ENCODE assay signal across 18 mouse cellular contexts in the genomic region with DNA sequence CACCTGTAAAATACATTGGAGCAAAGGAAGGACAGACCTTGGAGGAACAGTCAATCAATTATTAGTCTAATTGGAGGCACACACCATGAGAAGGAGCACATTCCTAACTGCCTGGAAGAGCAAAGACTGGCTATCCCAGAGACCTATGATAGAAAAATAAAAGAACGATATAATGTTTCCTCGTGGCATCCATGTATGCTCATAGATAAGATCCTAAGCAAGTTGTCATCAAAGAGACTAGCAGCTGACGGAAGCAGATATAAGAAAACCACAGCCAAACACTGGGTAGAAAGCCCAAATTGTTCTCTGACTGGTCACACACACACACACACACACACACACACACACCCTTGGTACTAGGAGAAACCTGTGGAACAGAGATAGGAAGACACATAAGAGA.
DNase-seq lines count a peak whose midpoint lies in the region; ATAC-seq and TF ChIP-seq lines count a peak whose summit lies in the region.
"Had no signal": no experiment of that assay in that cellular context is flagged by ENCODE, and none has a peak within 500 bp of the region (broad histone marks: within the 10 kb centered on the region; RNA-seq: fewer than 3 reads in every experiment).

No protein-coding gene starts in this region.

- H3K4me1 ChIP-seq in G1E (ENCODE audit: insufficient read depth, low read depth, low read length): no peaks in the 10 kb centered on the region
- no peaks in the 10 kb centered on the region for H3K4me1 ChIP-seq in forebrain, embryonic 10.5 days

- no peaks in the 10 kb centered on the region for H3K9me3 ChIP-seq in G1E (replicated peaks)
- H3K9me3 ChIP-seq in forebrain, embryonic 10.5 days: no peaks in the 10 kb centered on the region

- no peaks in the 10 kb centered on the region for H3K27me3 ChIP-seq in G1E (ENCODE audit: insufficient read depth, low read length)
- no peaks in the 10 kb centered on the region for H3K27me3 ChIP-seq in forebrain, embryonic 10.5 days (ENCODE audit: poor library complexity, severe bottlenecking)
- H3K27me3 ChIP-seq: CH12.LX, Patski had no signal

- no peaks in the 10 kb centered on the region for H3K36me3 ChIP-seq in G1E (replicated peaks)
- no peaks in the 10 kb centered on the region for H3K36me3 ChIP-seq in forebrain, embryonic 10.5 days (replicated peaks)

- H3K4me3 ChIP-seq in G1E (ENCODE audit: low read depth, low read length): no peak overlapping the region
- no peak overlapping the region for H3K4me3 ChIP-seq in forebrain, embryonic 10.5 days

- DNase-seq in G1E (ENCODE audit: low spot score): no peak
- no peak for DNase-seq in forebrain, embryonic 10.5 days (ENCODE audit: extremely low spot score, low spot score)
- DNase-seq: adrenal gland, adult 2 months; adrenal gland, adult 8-10 months; adrenal gland, postnatal 10 days; adrenal gland, postnatal 14 days; adrenal gland, postnatal 25 days; adrenal gland, postnatal 36 days; B cell, adult 2 months; cerebellum, adult 11 months; cerebellum, adult 11-12 months; cerebellum, adult 18-20 months; cerebellum, adult 2 months; cerebellum, adult 8-10 months had no signal

- ATAC-seq in G1E (ENCODE audit: extremely low read depth, insufficient number of reproducible peaks, low FRiP score, poor library complexity, severe bottlenecking): peak; percentile 70
- ATAC-seq: activated CD4-positive, CD25-positive, alpha-beta regulatory T cell, adult 4 months; CD4-positive, CD25-positive, alpha-beta regulatory T cell, adult 4 months; Patski had no signal

- no peak for TF ChIP-seq CTCF in G1E (IDR thresholded peaks at IDR 0.05; ENCODE audit: low read depth, low read length)

- WGBS in forebrain, embryonic 10.5 days: 92% methylated on average over 3 of the region's 3 CpGs

- H3K27ac ChIP-seq in forebrain, embryonic 10.5 days: no peak overlapping the region
